Mouse (Mus musculus) liver, embryonic 12.5 days (tissue): Measurements from ENCODE around the gene Shroom3. TPM values are rescaled to one million over a fixed set of nuclear protein-coding genes. Genes with fewer than 3 reads are reported as not detected.

Experiments
- ATAC-seq: fragments of 200-750 bp; cut with Nextera tagmentation; 2 replicates; pipeline ENCODE4 v1.8.0; 2017; ENCODE audit warnings: moderate number of reproducible peaks, mild to moderate bottlenecking, moderate library complexity
- H3K27ac ChIP-seq: fragments of 300-500 bp; sonication (generic); 2 replicates; pipeline ENCODE4 v1.5.1; 2016; ENCODE audit warnings: mild to moderate bottlenecking
- H3K27me3 ChIP-seq: fragments of 300-500 bp; sonication (generic); replicated peaks from 2 replicates; pipeline ENCODE4 v1.6.1; 2016; ENCODE audit warnings: mild to moderate bottlenecking, moderate library complexity
- H3K36me3 ChIP-seq: fragments of 300-500 bp; sonication (generic); 2 replicates; pipeline ENCODE4 v1.6.1; 2016; ENCODE audit warnings: mild to moderate bottlenecking, moderate library complexity
- H3K4me1 ChIP-seq: fragments of 300-500 bp; sonication (generic); 2 replicates; pipeline ENCODE4 v1.6.1; 2016
- H3K4me2 ChIP-seq: fragments of 300-500 bp; sonication (generic); 2 replicates; pipeline ENCODE4 v1.6.1; 2016; ENCODE audit warnings: mild to moderate bottlenecking, moderate library complexity
- H3K4me3 ChIP-seq: fragments of 300-500 bp; sonication (generic); 2 replicates; pipeline ENCODE4 v1.5.1; 2016; ENCODE audit warnings: mild to moderate bottlenecking, moderate library complexity
- H3K9ac ChIP-seq: fragments of 300-500 bp; sonication (generic); 2 replicates; pipeline ENCODE4 v1.6.1; 2016; ENCODE audit warnings: mild to moderate bottlenecking, moderate library complexity
- H3K9me3 ChIP-seq: fragments of 300-500 bp; sonication (generic); replicated peaks from 2 replicates; pipeline ENCODE4 v1.6.1; 2016; ENCODE audit warnings: mild to moderate bottlenecking, moderate library complexity
- WGBS: fragments of 180-500 bp; shearing (Covaris S2); methylation state at CpG from one replicate; pipeline ENCODE4 v1.1.7; 2016; ENCODE audit not compliant: insufficient replicate concordance; 5-methylcytosine and 5-hydroxymethylcytosine counted together
- polyA plus RNA-seq: library from polyadenylated mRNA; unstranded; fragments of >200 nt; fragmentation: Nextera tagmentation; extraction: Ambion mirVana; gene quantifications from 2 replicates; pipeline ENCODE4 v1.2.1, GENCODE M21; 2016

Shroom3 gene
- polyA plus RNA-seq, 1 experiment from 2014 or later = 0.92 TPM

GRCm38 (mm10) chr5:92983942-92984341 is 300.7 kb downstream of the Shroom3 start:
- no peaks in the 10 kb centered on the region for H3K9me3 ChIP-seq
- 29% methylated on average over 2 of the region's 2 CpGs for WGBS
- no peaks in the 10 kb centered on the region for H3K27me3 ChIP-seq
- H3K9ac ChIP-seq = no peak overlapping the region
- H3K4me3 ChIP-seq = no peak overlapping the region
- H3K36me3 ChIP-seq = no peaks in the 10 kb centered on the region
- no peak overlapping the region for H3K4me2 ChIP-seq
- ATAC-seq = no peak
- H3K27ac ChIP-seq = no peak overlapping the region
- no peaks in the 10 kb centered on the region for H3K4me1 ChIP-seq

GRCm38 (mm10) chr5:92984692-92985091 is 301.5 kb downstream of the Shroom3 start:
- Histone ChIP-seq H3K4me1 (no peaks in the 10 kb centered on the region), H3K4me3 (no peak overlapping the region), H3K9ac (no peak overlapping the region), H3K36me3 (no peaks in the 10 kb centered on the region), H3K27ac (no peak overlapping the region), H3K4me2 (no peak overlapping the region), H3K9me3 (no peaks in the 10 kb centered on the region), H3K27me3 (no peaks in the 10 kb centered on the region)
- ATAC-seq = no peak
- WGBS = 39% methylated on average over 1 of the region's 1 CpGs

GRCm38 (mm10) chr5:92985391-92985790 is 302.2 kb downstream of the Shroom3 start:
- H3K36me3 ChIP-seq = no peaks in the 10 kb centered on the region
- no peaks in the 10 kb centered on the region for H3K27me3 ChIP-seq
- no peak overlapping the region for H3K4me2 ChIP-seq
- no peak overlapping the region for H3K4me3 ChIP-seq
- no peak overlapping the region for H3K27ac ChIP-seq
- WGBS = 70% methylated on average over 2 of the region's 2 CpGs
- no peaks in the 10 kb centered on the region for H3K9me3 ChIP-seq
- peak; percentile 42; the same call in 1 of the 2 replicates for ATAC-seq
- no peak overlapping the region for H3K9ac ChIP-seq
- no peaks in the 10 kb centered on the region for H3K4me1 ChIP-seq

- Histone ChIP-seq H3K4me1 (no peaks in the 10 kb centered on the region), H3K36me3 (no peaks in the 10 kb centered on the region), H3K27me3 (no peaks in the 10 kb centered on the region), H3K4me2 (no peak overlapping the region), H3K4me3 (no peak overlapping the region), H3K9ac (no peak overlapping the region), H3K27ac (no peak overlapping the region), H3K9me3 (no peaks in the 10 kb centered on the region)
- 76% methylated on average over 22 of the region's 22 CpGs for WGBS
- no peak for ATAC-seq
Observed at GRCm38 (mm10) chr5:92986651-92987610, 303.7 kb downstream of the Shroom3 start.

- Histone ChIP-seq H3K27me3 (no peaks in the 10 kb centered on the region), H3K4me3 (no peak overlapping the region), H3K9me3 (no peaks in the 10 kb centered on the region), H3K36me3 (no peaks in the 10 kb centered on the region), H3K4me2 (no peak overlapping the region), H3K27ac (no peak overlapping the region), H3K9ac (no peak overlapping the region), H3K4me1 (no peaks in the 10 kb centered on the region)
- WGBS = 61% methylated on average over 16 of the region's 16 CpGs
- no peak for ATAC-seq
Observed at GRCm38 (mm10) chr5:92987891-92988768, 304.9 kb downstream of the Shroom3 start.

GRCm38 (mm10) chr5:92988769-92989356 is 305.6 kb downstream of the Shroom3 start:
- Histone ChIP-seq H3K4me2 (no peak overlapping the region), H3K27me3 (no peaks in the 10 kb centered on the region), H3K36me3 (no peaks in the 10 kb centered on the region), H3K4me1 (no peaks in the 10 kb centered on the region), H3K27ac (no peak overlapping the region), H3K4me3 (no peak overlapping the region), H3K9ac (no peak overlapping the region), H3K9me3 (no peaks in the 10 kb centered on the region)
- ATAC-seq = no peak
- 47% methylated on average over 15 of the region's 15 CpGs for WGBS

- Histone ChIP-seq H3K36me3 (no peaks in the 10 kb centered on the region), H3K9me3 (no peaks in the 10 kb centered on the region), H3K27me3 (no peaks in the 10 kb centered on the region), H3K4me3 (no peak overlapping the region), H3K9ac (no peak overlapping the region), H3K27ac (no peak overlapping the region), H3K4me2 (no peak overlapping the region), H3K4me1 (no peaks in the 10 kb centered on the region)
- ATAC-seq = no peak
- 57% methylated on average over 3 of the region's 3 CpGs for WGBS
Observed at GRCm38 (mm10) chr5:92992106-92992505, 308.9 kb downstream of the Shroom3 start.

GRCm38 (mm10) chr5:92994309-92994708 is 311.1 kb downstream of the Shroom3 start:
- Histone ChIP-seq H3K9me3 (no peaks in the 10 kb centered on the region), H3K27ac (no peak overlapping the region), H3K4me3 (no peak overlapping the region), H3K9ac (no peak overlapping the region), H3K4me1 (no peaks in the 10 kb centered on the region), H3K4me2 (no peak overlapping the region), H3K36me3 (no peaks in the 10 kb centered on the region), H3K27me3 (no peaks in the 10 kb centered on the region)
- ATAC-seq = no peak
- 67% methylated on average over 6 of the region's 6 CpGs for WGBS

GRCm38 (mm10) chr5:92994861-92995260 is 311.6 kb downstream of the Shroom3 start:
- Histone ChIP-seq H3K4me3 (no peak overlapping the region), H3K9me3 (no peaks in the 10 kb centered on the region), H3K4me2 (no peak overlapping the region), H3K27ac (no peak overlapping the region), H3K36me3 (no peaks in the 10 kb centered on the region), H3K27me3 (no peaks in the 10 kb centered on the region), H3K9ac (no peak overlapping the region), H3K4me1 (no peaks in the 10 kb centered on the region)
- WGBS = 81% methylated on average over 2 of the region's 2 CpGs
- no peak for ATAC-seq

GRCm38 (mm10) chr5:92997428-92998120 is 314.3 kb downstream of the Shroom3 start:
- Histone ChIP-seq H3K4me1 (0 out of 2 replicates have a peak, but pooled peaks cover 5% of the 10 kb centered on the region), H3K4me3 (no peak overlapping the region), H3K27ac (peak overlapping the region; percentile 67), H3K4me2 (no peak overlapping the region), H3K36me3 (no peaks in the 10 kb centered on the region), H3K27me3 (no peaks in the 10 kb centered on the region), H3K9me3 (no peaks in the 10 kb centered on the region), H3K9ac (no peak overlapping the region)
- WGBS = 41% methylated on average over 5 of the region's 5 CpGs
- ATAC-seq = peak; percentile 69

- Histone ChIP-seq H3K27me3 (no peaks in the 10 kb centered on the region), H3K27ac (peak overlapping the region; percentile 36; the same call in 1 of the 2 replicates), H3K4me2 (no peak overlapping the region), H3K36me3 (no peaks in the 10 kb centered on the region), H3K4me1 (0 out of 2 replicates have a peak, but pooled peaks cover 5% of the 10 kb centered on the region), H3K9ac (no peak overlapping the region), H3K4me3 (no peak overlapping the region), H3K9me3 (no peaks in the 10 kb centered on the region)
- 34% methylated on average over 5 of the region's 5 CpGs for WGBS
- ATAC-seq = no peak
Observed at GRCm38 (mm10) chr5:92998494-92999016, 315.3 kb downstream of the Shroom3 start.
